Mouse (Mus musculus): ENCODE data around the gene Fam98c. TPM values are rescaled to one million over a fixed set of nuclear protein-coding genes. Genes with fewer than 3 reads are reported as not detected.

Fam98c gene
- total RNA-seq, 1 experiment, result 20.8 TPM

DNA sequence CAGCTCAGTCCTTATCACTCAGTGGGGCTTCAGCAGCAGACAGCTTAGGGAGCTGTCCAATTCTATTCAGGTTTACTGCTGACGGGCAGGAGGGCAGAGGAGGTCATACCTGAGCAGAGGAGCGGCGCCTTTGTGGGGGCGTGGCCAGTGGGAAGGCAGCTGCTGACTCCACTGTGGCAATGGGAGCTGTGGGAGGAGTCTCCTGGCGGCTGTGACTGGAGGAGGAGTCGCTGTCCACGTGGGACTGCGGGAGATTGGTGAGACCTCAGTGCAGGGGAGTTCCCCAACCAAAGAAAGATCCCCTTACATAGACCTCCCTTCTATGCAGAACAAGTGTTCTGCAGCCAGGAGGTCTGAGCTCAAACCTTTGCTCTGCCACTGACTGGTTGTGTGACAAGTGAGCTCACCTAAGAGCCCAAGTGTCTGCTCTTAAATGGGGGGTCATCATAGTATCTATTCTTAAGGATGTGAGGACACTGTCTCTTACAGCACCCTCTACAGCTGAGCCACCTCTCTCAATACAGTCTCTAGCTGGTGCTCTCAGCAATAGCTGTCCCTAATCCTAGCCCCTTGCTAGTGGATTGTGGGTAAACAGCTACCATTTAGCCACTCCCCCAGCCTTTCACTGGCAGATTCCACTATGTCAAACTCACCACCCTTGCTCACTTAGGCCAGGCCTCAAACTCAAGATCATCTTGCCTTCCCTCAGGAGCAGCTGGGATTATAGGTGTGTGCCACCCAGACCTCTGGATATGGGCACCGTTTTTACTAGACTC is 6.9 kb upstream of the Fam98c start:
- in situ Hi-C loops (cut with MboI; ENCODE audit: low sequenced_read_pairs in 2 of 2, unreplicated experiment in 2 of 2), result no loop called here
- no peaks in the 10 kb centered on the region for H3K9me3 ChIP-seq (ENCODE audit: control insufficient read depth, insufficient read depth, low read depth, low read length)
- no peak overlapping the region for H3K9ac ChIP-seq (ENCODE audit: insufficient read depth, low read depth, low read length, poor library complexity, severe bottlenecking)
- H3K4me1 ChIP-seq (ENCODE audit: control insufficient read depth in 2 of 2, insufficient read depth in 2 of 2, low read length in 2 of 2, poor library complexity in 1 of 2), result peaks cover 2 to 28% of the 10 kb centered on the region in 2 experiments
- TF ChIP-seq HCFC1 (IDR thresholded peaks at IDR 0.05; ENCODE audit: borderline replicate concordance, insufficient read depth, low read length) (no peak), ZC3H11A (IDR thresholded peaks at IDR 0.05; ENCODE audit: borderline replicate concordance, low read depth, low read length) (no peak), MAFK (IDR thresholded peaks at IDR 0.05; ENCODE audit: insufficient read depth, low read depth, low read length) (no peak), CHD2 (IDR thresholded peaks at IDR 0.05; ENCODE audit: low read depth, low read length) (no peak), ZNF384 (IDR thresholded peaks at IDR 0.05; ENCODE audit: low read depth, low read length) (no peak)
- H3K27ac ChIP-seq (ENCODE audit: insufficient read depth, low read depth, low read length, poor library complexity, severe bottlenecking), result no peak overlapping the region
- DNase-seq (ENCODE audit: low read depth, low spot score), result peak; percentile 97
- peaks cover 2% of the 10 kb centered on the region; the same call in 1 of the 2 replicates for H3K36me3 ChIP-seq (ENCODE audit: control insufficient read depth, insufficient read depth, low read length, poor library complexity, severe bottlenecking)
- peak overlapping the region in 1 of 2 experiments; percentile 21; a peak in 1 of 4 replicates for H3K4me3 ChIP-seq (ENCODE audit: insufficient read depth in 1 of 2, low read depth in 1 of 2, low read length in 2 of 2, poor library complexity in 1 of 2, severe bottlenecking in 1 of 2)

DNA sequence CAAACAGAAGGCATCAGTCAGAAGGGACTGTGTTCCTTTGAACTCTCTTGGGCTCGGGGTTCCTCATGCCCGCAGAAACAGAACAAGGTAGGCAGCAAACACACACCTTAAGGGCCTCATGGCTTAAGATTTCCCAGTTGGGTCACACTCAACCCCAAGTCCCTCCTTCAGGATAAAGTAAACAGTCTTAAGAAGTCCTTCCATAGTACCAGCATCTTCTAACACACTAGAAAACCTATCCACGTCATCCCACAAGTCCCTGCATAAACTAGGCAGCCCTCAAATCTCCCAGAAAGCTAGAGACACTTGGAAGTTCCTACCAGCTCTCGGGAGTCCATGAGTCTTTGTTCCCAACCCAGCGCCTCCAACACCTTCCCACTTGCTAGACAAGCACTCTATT is 6.3 kb upstream of the Fam98c start:
- in situ Hi-C loops (cut with MboI; ENCODE audit: low sequenced_read_pairs in 2 of 2, unreplicated experiment in 2 of 2), result no loop called here
- Histone ChIP-seq H3K9me3 (ENCODE audit: control insufficient read depth, insufficient read depth, low read depth, low read length) (no peaks in the 10 kb centered on the region), H3K36me3 (ENCODE audit: control insufficient read depth, insufficient read depth, low read length, poor library complexity, severe bottlenecking) (peaks cover 2% of the 10 kb centered on the region; the same call in 1 of the 2 replicates), H3K4me1 (ENCODE audit: control insufficient read depth in 2 of 2, insufficient read depth in 2 of 2, low read length in 2 of 2, poor library complexity in 1 of 2) (peaks cover 5 to 23% of the 10 kb centered on the region in 2 experiments), H3K27ac (ENCODE audit: insufficient read depth, low read depth, low read length, poor library complexity, severe bottlenecking) (no peak overlapping the region), H3K4me3 (ENCODE audit: insufficient read depth in 1 of 2, low read depth in 1 of 2, low read length in 2 of 2, poor library complexity in 1 of 2, severe bottlenecking in 1 of 2) (no peak overlapping the region), H3K9ac (ENCODE audit: insufficient read depth, low read depth, low read length, poor library complexity, severe bottlenecking) (no peak overlapping the region)
- no peak for DNase-seq (ENCODE audit: low read depth, low spot score)
- no peak for TF ChIP-seq ZC3H11A (IDR thresholded peaks at IDR 0.05; ENCODE audit: borderline replicate concordance, low read depth, low read length)
- no peak for TF ChIP-seq HCFC1 (IDR thresholded peaks at IDR 0.05; ENCODE audit: borderline replicate concordance, insufficient read depth, low read length)
- TF ChIP-seq ZNF384 (IDR thresholded peaks at IDR 0.05; ENCODE audit: low read depth, low read length), result no peak
- no peak for TF ChIP-seq CHD2 (IDR thresholded peaks at IDR 0.05; ENCODE audit: low read depth, low read length)
- no peak for TF ChIP-seq MAFK (IDR thresholded peaks at IDR 0.05; ENCODE audit: insufficient read depth, low read depth, low read length)

DNA sequence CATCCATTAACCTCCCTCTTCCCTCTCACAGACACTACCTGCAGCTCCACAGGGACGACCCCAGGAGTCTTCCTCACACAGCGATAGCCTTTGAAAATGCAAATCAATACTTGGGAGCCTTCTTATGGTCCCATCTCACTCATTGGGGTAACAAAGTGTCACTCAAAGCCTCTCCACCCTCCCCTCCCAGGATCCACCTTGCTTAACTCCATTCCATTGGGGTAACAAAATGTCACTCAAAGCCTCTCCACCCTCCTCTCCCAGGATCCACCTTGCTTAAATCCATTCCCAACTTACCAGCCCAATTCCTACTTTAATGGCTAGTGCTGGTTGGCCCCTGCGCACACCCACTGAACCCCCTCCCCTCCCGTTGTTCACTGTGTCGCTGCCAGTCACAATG is 2.2 kb upstream of the Fam98c start:
- peak overlapping the region; percentile 44 to 67 for H3K4me3 ChIP-seq (ENCODE audit: insufficient read depth in 1 of 2, low read depth in 1 of 2, low read length in 2 of 2, poor library complexity in 1 of 2, severe bottlenecking in 1 of 2)
- TF ChIP-seq CHD2 (IDR thresholded peaks at IDR 0.05; ENCODE audit: low read depth, low read length) (peak; percentile 92), MAFK (IDR thresholded peaks at IDR 0.05; ENCODE audit: insufficient read depth, low read depth, low read length) (no peak)

DNA sequence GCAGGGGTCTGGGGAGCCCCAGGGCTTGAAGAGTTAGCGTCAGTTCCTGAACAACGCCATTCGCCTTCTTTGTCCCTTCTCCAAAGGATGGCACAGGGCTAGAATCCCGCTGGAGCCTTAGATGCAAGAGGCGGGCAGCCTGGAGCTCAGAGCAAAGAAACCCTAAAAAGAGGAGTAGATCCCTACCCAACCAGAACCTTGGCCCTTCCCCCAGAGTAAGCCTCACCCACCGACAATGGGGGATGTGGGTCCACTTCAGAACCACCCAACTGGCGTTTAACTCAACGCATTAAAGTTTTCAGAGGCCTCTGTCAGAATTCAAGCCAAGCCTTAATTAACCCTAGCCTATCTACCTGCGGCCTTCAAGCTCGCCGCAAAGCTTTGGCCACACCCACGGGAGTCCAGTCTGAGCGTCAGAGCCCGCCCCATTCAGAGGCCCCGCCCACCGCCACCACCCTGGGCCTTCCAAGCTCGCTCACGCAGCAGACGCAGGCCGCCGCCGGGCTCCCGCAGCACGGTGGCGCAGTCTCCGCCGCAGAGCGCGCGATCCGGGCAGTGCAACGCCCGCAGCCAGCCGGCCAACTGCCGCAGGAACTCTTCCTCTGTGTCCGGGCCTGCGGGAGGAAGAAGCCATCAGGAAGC is 717 bp downstream of the Fam98c start:
- no peak for DNase-seq (ENCODE audit: low read depth, low spot score)
- Histone ChIP-seq H3K4me1 (ENCODE audit: control insufficient read depth in 2 of 2, insufficient read depth in 2 of 2, low read length in 2 of 2, poor library complexity in 1 of 2) (peaks cover 3 to 12% of the 10 kb centered on the region in 2 experiments; a peak in 2 of 4 replicates), H3K27ac (ENCODE audit: insufficient read depth, low read depth, low read length, poor library complexity, severe bottlenecking) (peak overlapping the region; percentile 15; the same call in 1 of the 2 replicates), H3K4me3 (ENCODE audit: insufficient read depth in 1 of 2, low read depth in 1 of 2, low read length in 2 of 2, poor library complexity in 1 of 2, severe bottlenecking in 1 of 2) (peak overlapping the region; percentile 83 to 89), H3K9ac (ENCODE audit: insufficient read depth, low read depth, low read length, poor library complexity, severe bottlenecking) (peak overlapping the region; percentile 79), H3K9me3 (ENCODE audit: control insufficient read depth, insufficient read depth, low read depth, low read length) (no peaks in the 10 kb centered on the region), H3K36me3 (ENCODE audit: control insufficient read depth, insufficient read depth, low read length, poor library complexity, severe bottlenecking) (no peaks in the 10 kb centered on the region)
- TF ChIP-seq ZNF384 (IDR thresholded peaks at IDR 0.05; ENCODE audit: low read depth, low read length) (no peak), HCFC1 (IDR thresholded peaks at IDR 0.05; ENCODE audit: borderline replicate concordance, insufficient read depth, low read length) (no peak), CHD2 (IDR thresholded peaks at IDR 0.05; ENCODE audit: low read depth, low read length) (no peak), ZC3H11A (IDR thresholded peaks at IDR 0.05; ENCODE audit: borderline replicate concordance, low read depth, low read length) (no peak), MAFK (IDR thresholded peaks at IDR 0.05; ENCODE audit: insufficient read depth, low read depth, low read length) (no peak)
- in situ Hi-C loops (cut with MboI; ENCODE audit: low sequenced_read_pairs in 2 of 2, unreplicated experiment in 2 of 2), result no loop called here

More for the DNA sequence above, 2.2 kb upstream of the Fam98c start:
- Histone ChIP-seq H3K9ac (ENCODE audit: insufficient read depth, low read depth, low read length, poor library complexity, severe bottlenecking) (peak overlapping the region; percentile 53; the same call in 1 of the 2 replicates), H3K9me3 (ENCODE audit: control insufficient read depth, insufficient read depth, low read depth, low read length) (no peaks in the 10 kb centered on the region), H3K27ac (ENCODE audit: insufficient read depth, low read depth, low read length, poor library complexity, severe bottlenecking) (no peak overlapping the region), H3K4me1 (ENCODE audit: control insufficient read depth in 2 of 2, insufficient read depth in 2 of 2, low read length in 2 of 2, poor library complexity in 1 of 2) (peaks cover 5 to 23% of the 10 kb centered on the region in 2 experiments), H3K36me3 (ENCODE audit: control insufficient read depth, insufficient read depth, low read length, poor library complexity, severe bottlenecking) (no peaks in the 10 kb centered on the region)
- in situ Hi-C loops (cut with MboI; ENCODE audit: low sequenced_read_pairs in 2 of 2, unreplicated experiment in 2 of 2), result no loop called here
- peak; percentile 89 for DNase-seq (ENCODE audit: low read depth, low spot score)

Data from ES-E14 (cell line).